Mouse (Mus musculus): ENCODE measurements around the gene Dusp27. TPM values are rescaled to one million over a fixed set of nuclear protein-coding genes. Genes with fewer than 3 reads are reported as not detected.
A peak's percentile ranks its signal among the peaks of the same experiment; 100 is the strongest.

Gene Dusp27
- polyA plus RNA-seq, 1 experiment from 2014 or later = 3.3 TPM

GRCm38 (mm10) chr1:166123045-166123444 lies 4.7 kb downstream of the Dusp27 start:
- no peak for ATAC-seq (ENCODE audit: low FRiP score)
- Histone ChIP-seq H3K4me3 (no peak overlapping the region), H3K27me3 (no peaks in the 10 kb centered on the region), H3K4me1 (peaks cover 12% of the 10 kb centered on the region), H3K36me3 (no peaks in the 10 kb centered on the region), H3K27ac (no peak overlapping the region), H3K9me3 (replicated peaks) (no peaks in the 10 kb centered on the region), H3K4me2 (replicated peaks) (no peak overlapping the region), H3K9ac (no peak overlapping the region)
- 96% methylated on average over 1 of the region's 1 CpGs for WGBS

- no peak overlapping the region for H3K4me2 ChIP-seq (replicated peaks)
- no peak overlapping the region for H3K4me3 ChIP-seq
- H3K9me3 ChIP-seq (replicated peaks) = no peaks in the 10 kb centered on the region
- no peaks in the 10 kb centered on the region for H3K27me3 ChIP-seq
- H3K4me1 ChIP-seq = 0 out of 2 replicates have a peak, but pooled peaks cover 6% of the 10 kb centered on the region
- no peak overlapping the region for H3K27ac ChIP-seq
- no peaks in the 10 kb centered on the region for H3K36me3 ChIP-seq
- no peak for ATAC-seq (ENCODE audit: low FRiP score)
- H3K9ac ChIP-seq = no peak overlapping the region
- 82% methylated on average over 7 of the region's 7 CpGs for WGBS
These were observed 5.6 kb downstream of the Dusp27 start for GRCm38 (mm10) chr1:166122114-166122513.

- no peak overlapping the region; the same call in 1 of the 2 replicates for H3K9ac ChIP-seq
These were observed 9.7 kb downstream of the Dusp27 start for GRCm38 (mm10) chr1:166117866-166118639.

GRCm38 (mm10) chr1:166115719-166116118 lies 12.0 kb downstream of the Dusp27 start:
- H3K27ac ChIP-seq = no peak overlapping the region
- H3K4me1 ChIP-seq = 0 out of 2 replicates have a peak, but pooled peaks cover 6% of the 10 kb centered on the region
- H3K9ac ChIP-seq = no peak overlapping the region
- H3K27me3 ChIP-seq = no peaks in the 10 kb centered on the region
- ATAC-seq (ENCODE audit: low FRiP score) = no peak
- WGBS = 93% methylated on average over 4 of the region's 4 CpGs
- H3K4me2 ChIP-seq (replicated peaks) = no peak overlapping the region
- no peaks in the 10 kb centered on the region for H3K9me3 ChIP-seq (replicated peaks)
- H3K36me3 ChIP-seq = no peaks in the 10 kb centered on the region
- no peak overlapping the region for H3K4me3 ChIP-seq

More at GRCm38 (mm10) chr1:166117866-166118639, 9.7 kb downstream of the Dusp27 start:
- no peak overlapping the region for H3K4me3 ChIP-seq
- 60% methylated on average over 13 of the region's 13 CpGs for WGBS
- H3K4me1 ChIP-seq = 0 out of 2 replicates have a peak, but pooled peaks cover 6% of the 10 kb centered on the region
- no peak overlapping the region; the same call in 1 of the 2 replicates for H3K4me2 ChIP-seq (replicated peaks)
- H3K9me3 ChIP-seq (replicated peaks) = no peaks in the 10 kb centered on the region
- H3K36me3 ChIP-seq = no peaks in the 10 kb centered on the region
- peak; percentile 61 for ATAC-seq (ENCODE audit: low FRiP score)
- H3K27me3 ChIP-seq = no peaks in the 10 kb centered on the region
- peak overlapping the region; percentile 72 for H3K27ac ChIP-seq

GRCm38 (mm10) chr1:166114986-166115385 lies 12.7 kb downstream of the Dusp27 start:
- Histone ChIP-seq H3K27me3 (no peaks in the 10 kb centered on the region), H3K9me3 (replicated peaks) (no peaks in the 10 kb centered on the region), H3K27ac (no peak overlapping the region), H3K36me3 (no peaks in the 10 kb centered on the region), H3K4me2 (replicated peaks) (no peak overlapping the region), H3K4me3 (no peak overlapping the region), H3K4me1 (0 out of 2 replicates have a peak, but pooled peaks cover 6% of the 10 kb centered on the region), H3K9ac (no peak overlapping the region)
- no peak for ATAC-seq (ENCODE audit: low FRiP score)
- WGBS = 90% methylated on average over 3 of the region's 3 CpGs

- WGBS = 88% methylated on average over 6 of the region's 6 CpGs
- ATAC-seq (ENCODE audit: low FRiP score) = no peak
- no peaks in the 10 kb centered on the region for H3K4me1 ChIP-seq
- no peak overlapping the region for H3K9ac ChIP-seq
- no peaks in the 10 kb centered on the region for H3K27me3 ChIP-seq
- no peak overlapping the region for H3K4me3 ChIP-seq
- H3K27ac ChIP-seq = no peak overlapping the region
- H3K9me3 ChIP-seq (replicated peaks) = no peaks in the 10 kb centered on the region
- H3K4me2 ChIP-seq (replicated peaks) = no peak overlapping the region
- no peaks in the 10 kb centered on the region for H3K36me3 ChIP-seq
These were observed 22.3 kb downstream of the Dusp27 start for GRCm38 (mm10) chr1:166105464-166105863.

- WGBS = 94% methylated on average over 3 of the region's 3 CpGs
- no peak overlapping the region for H3K4me3 ChIP-seq
- no peak overlapping the region for H3K4me2 ChIP-seq (replicated peaks)
- no peaks in the 10 kb centered on the region for H3K4me1 ChIP-seq
- no peak overlapping the region for H3K9ac ChIP-seq
- no peaks in the 10 kb centered on the region for H3K9me3 ChIP-seq (replicated peaks)
- H3K36me3 ChIP-seq = no peaks in the 10 kb centered on the region
- no peaks in the 10 kb centered on the region for H3K27me3 ChIP-seq
- no peak overlapping the region for H3K27ac ChIP-seq
- no peak for ATAC-seq (ENCODE audit: low FRiP score)
These were observed 22.9 kb downstream of the Dusp27 start for GRCm38 (mm10) chr1:166104858-166105257.

- Histone ChIP-seq H3K27me3 (no peaks in the 10 kb centered on the region), H3K27ac (peak overlapping the region; percentile 60), H3K4me2 (replicated peaks) (no peak overlapping the region), H3K36me3 (no peaks in the 10 kb centered on the region), H3K4me3 (no peak overlapping the region), H3K9me3 (replicated peaks) (no peaks in the 10 kb centered on the region), H3K9ac (no peak overlapping the region), H3K4me1 (no peaks in the 10 kb centered on the region)
- peak; percentile 67; the same call in 1 of the 2 replicates for ATAC-seq (ENCODE audit: low FRiP score)
- WGBS = 58% methylated on average over 11 of the region's 11 CpGs
These were observed 24.7 kb downstream of the Dusp27 start for GRCm38 (mm10) chr1:166102920-166103608.

GRCm38 (mm10) chr1:166098120-166098519 lies 29.6 kb downstream of the Dusp27 start:
- no peak overlapping the region for H3K9ac ChIP-seq
- ATAC-seq (ENCODE audit: low FRiP score) = no peak
- no peaks in the 10 kb centered on the region for H3K36me3 ChIP-seq
- H3K4me1 ChIP-seq = no peaks in the 10 kb centered on the region
- WGBS = 96% methylated on average over 2 of the region's 2 CpGs
- H3K4me3 ChIP-seq = no peak overlapping the region
- H3K27ac ChIP-seq = no peak overlapping the region
- H3K27me3 ChIP-seq = no peaks in the 10 kb centered on the region
- no peak overlapping the region for H3K4me2 ChIP-seq (replicated peaks)
- no peaks in the 10 kb centered on the region for H3K9me3 ChIP-seq (replicated peaks)

- WGBS = 87% methylated on average over 3 of the region's 3 CpGs
- Histone ChIP-seq H3K36me3 (no peaks in the 10 kb centered on the region), H3K27ac (no peak overlapping the region), H3K4me2 (replicated peaks) (no peak overlapping the region), H3K9ac (no peak overlapping the region), H3K9me3 (replicated peaks) (no peaks in the 10 kb centered on the region), H3K4me3 (no peak overlapping the region), H3K4me1 (peaks cover 4% of the 10 kb centered on the region), H3K27me3 (no peaks in the 10 kb centered on the region)
- ATAC-seq (ENCODE audit: low FRiP score) = no peak
These were observed 33.3 kb downstream of the Dusp27 start for GRCm38 (mm10) chr1:166094462-166094861.

GRCm38 (mm10) chr1:166090306-166090705 lies 37.4 kb downstream of the Dusp27 start:
- ATAC-seq (ENCODE audit: low FRiP score) = no peak
- no peak overlapping the region for H3K27ac ChIP-seq
- WGBS = 90% methylated on average over 2 of the region's 2 CpGs
- no peak overlapping the region for H3K9ac ChIP-seq
- peaks cover 10% of the 10 kb centered on the region for H3K4me1 ChIP-seq
- H3K9me3 ChIP-seq (replicated peaks) = no peaks in the 10 kb centered on the region
- no peaks in the 10 kb centered on the region for H3K36me3 ChIP-seq
- no peak overlapping the region for H3K4me2 ChIP-seq (replicated peaks)
- H3K4me3 ChIP-seq = no peak overlapping the region
- no peaks in the 10 kb centered on the region for H3K27me3 ChIP-seq

GRCm38 (mm10) chr1:166089739-166090138 lies 38.0 kb downstream of the Dusp27 start:
- Histone ChIP-seq H3K36me3 (no peaks in the 10 kb centered on the region), H3K4me3 (no peak overlapping the region), H3K4me2 (replicated peaks) (no peak overlapping the region), H3K4me1 (peaks cover 10% of the 10 kb centered on the region), H3K9me3 (replicated peaks) (no peaks in the 10 kb centered on the region), H3K9ac (no peak overlapping the region), H3K27ac (no peak overlapping the region), H3K27me3 (no peaks in the 10 kb centered on the region)
- 70% methylated on average over 4 of the region's 4 CpGs for WGBS
- ATAC-seq (ENCODE audit: low FRiP score) = peak; percentile 43; the same call in 1 of the 2 replicates
